Mouse (Mus musculus): ENCODE data around the gene Ankrd54. TPM values are rescaled to one million over a fixed set of nuclear protein-coding genes. Genes with fewer than 3 reads are reported as not detected.
A peak's percentile ranks its signal among the peaks of the same experiment; 100 is the strongest.

The Ankrd54 gene
- total and polyA plus RNA-seq, 3 experiments, result 21.8 to 38.6 (median 26.4) TPM

DNA sequence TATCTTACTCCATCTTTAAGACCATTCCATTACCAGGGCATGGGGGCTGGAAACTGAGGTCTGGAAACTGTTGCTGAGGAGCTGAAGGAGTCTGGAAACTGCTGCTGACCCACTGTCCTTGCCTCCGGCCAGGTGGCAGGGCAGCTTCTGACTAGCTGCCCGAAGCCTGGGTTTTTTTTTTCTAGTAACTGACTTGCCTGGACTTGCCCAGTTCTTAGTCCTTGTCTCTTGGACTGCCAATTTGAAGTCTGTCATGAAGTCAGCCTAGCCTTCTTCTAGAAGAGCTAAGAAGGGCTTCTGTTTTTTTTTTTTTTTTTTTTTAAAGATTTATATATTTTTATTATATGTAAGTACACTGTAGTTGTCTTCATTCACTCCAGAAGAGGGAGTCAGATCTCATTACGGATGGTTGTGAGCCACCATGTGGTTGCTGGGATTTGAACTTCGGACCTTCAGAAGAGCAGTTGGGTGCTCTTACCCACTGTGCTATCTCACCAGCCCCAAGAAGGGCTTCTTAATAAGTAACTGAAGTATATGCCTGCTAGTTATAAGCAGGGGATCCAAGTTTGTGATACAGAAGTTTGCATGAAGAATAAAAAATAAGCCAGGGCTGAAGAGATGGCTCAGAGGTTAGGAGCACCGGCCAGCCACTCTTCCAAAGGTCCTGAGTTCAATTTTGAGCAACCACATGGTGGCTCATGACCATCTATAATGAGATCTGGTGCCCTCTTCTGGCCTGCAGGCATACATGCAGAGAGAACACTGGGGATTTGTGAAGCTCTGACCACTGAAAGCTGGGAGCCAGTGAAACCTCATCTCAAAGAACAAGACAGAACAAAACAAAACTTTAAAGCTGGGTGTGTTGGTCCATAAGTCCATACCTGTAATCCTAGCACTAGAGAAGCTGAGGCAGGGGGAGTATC, 8.7 kb upstream of the Ankrd54 start:
- Histone ChIP-seq H3K4me1 (ENCODE audit: control insufficient read depth in 1 of 2, insufficient read depth in 2 of 2) (peaks cover 10 to 58% of the 10 kb centered on the region in 2 experiments), H3K27me3 (replicated peaks) (no peaks in the 10 kb centered on the region), H3K9ac (ENCODE audit: insufficient read depth, low read depth) (0 out of 2 replicates have a peak overlapping the region, but pooled peaks have one; percentile 36), H3K79me2 (replicated peaks; ENCODE audit: control insufficient read depth, extremely low read depth, insufficient read depth, poor library complexity, severe bottlenecking) (peaks cover 13% of the 10 kb centered on the region), H3K4me2 (ENCODE audit: insufficient read depth, low read depth, poor library complexity, severe bottlenecking) (no peak overlapping the region), H3K9me3 (replicated peaks; ENCODE audit: low read length) (peaks cover 7% of the 10 kb centered on the region), H3K27ac (ENCODE audit: insufficient read depth, low read depth) (peak overlapping the region; percentile 65; the same call in 1 of the 2 replicates), H3K4me3 (replicated peaks in 1 of 3; ENCODE audit: low read depth in 2 of 3, low read length in 2 of 3, poor library complexity in 1 of 3) (no peak overlapping the region), H3K36me3 (replicated peaks in 1 of 2; ENCODE audit: control insufficient read depth in 1 of 2, insufficient read depth in 1 of 2, low read length in 1 of 2) (peaks cover 0 to 3% of the 10 kb centered on the region in 2 experiments)
- TF ChIP-seq E2F4 (IDR thresholded peaks at IDR 0.05; ENCODE audit: insufficient replicate concordance, low read depth, low read length) (no peak), SMC3 (IDR thresholded peaks at IDR 0.05; ENCODE audit: low read depth, low read length) (peak; percentile 78), ZC3H11A (IDR thresholded peaks at IDR 0.05; ENCODE audit: low read depth, low read length) (no peak), CHD2 (IDR thresholded peaks at IDR 0.05; ENCODE audit: low read length) (peak; percentile 35; the same call in 1 of the 2 replicates), ZNF384 (IDR thresholded peaks at IDR 0.05; ENCODE audit: low read depth, low read length) (peak; percentile 96), MYC (IDR thresholded peaks at IDR 0.05; ENCODE audit: low read depth, low read length) (peak; percentile 98), JUND (conservative IDR thresholded peaks at IDR 0.05; ENCODE audit: low read depth, low read length) (peak; percentile 28; the same call in 1 of the 2 replicates), NRF1 (IDR thresholded peaks at IDR 0.05; ENCODE audit: low read depth, low read length) (no peak), MAX (IDR thresholded peaks at IDR 0.05; ENCODE audit: low read length) (peak; percentile 79), GABPA (IDR thresholded peaks at IDR 0.05; ENCODE audit: insufficient replicate concordance, low read depth, low read length) (no peak), TCF12 (IDR thresholded peaks at IDR 0.05; ENCODE audit: low read depth, low read length) (peak; percentile 81; the same call in 1 of the 2 replicates), UBTF (IDR thresholded peaks at IDR 0.05; ENCODE audit: low read depth, low read length) (0 out of 2 replicates have a peak, but pooled peaks have one; percentile 33), RAD21 (IDR thresholded peaks at IDR 0.05; ENCODE audit: low read depth, low read length) (peak; percentile 73), IRF4 (IDR thresholded peaks at IDR 0.05; ENCODE audit: low read depth, low read length) (peak; percentile 68; the same call in 1 of the 2 replicates), NELFE (IDR thresholded peaks at IDR 0.05; ENCODE audit: low read depth, low read length) (no peak), ZKSCAN1 (IDR thresholded peaks at IDR 0.05; ENCODE audit: borderline replicate concordance, low read depth, low read length) (no peak), ELF1 (IDR thresholded peaks at IDR 0.05; ENCODE audit: low read depth, low read length) (0 out of 2 replicates have a peak, but pooled peaks have one; percentile 28), CTCF (conservative IDR thresholded peaks at IDR 0.05 in 1 of 2, IDR thresholded peaks at IDR 0.05 in 1 of 2; ENCODE audit: low read depth in 2 of 2, low read length in 2 of 2) (peak; percentile 38 to 93; a peak in 3 of 4 replicates), EP300 (IDR thresholded peaks at IDR 0.05; ENCODE audit: low read length) (peak; percentile 61; the same call in 1 of the 2 replicates), CHD1 (IDR thresholded peaks at IDR 0.05; ENCODE audit: low read depth, low read length) (peak; percentile 99), SIN3A (IDR thresholded peaks at IDR 0.05; ENCODE audit: low read length) (0 out of 2 replicates have a peak, but pooled peaks have one; percentile 61), TBP (conservative IDR thresholded peaks at IDR 0.05; ENCODE audit: low read depth, low read length) (peak; percentile 59; the same call in 1 of the 2 replicates), MAZ (IDR thresholded peaks at IDR 0.05; ENCODE audit: low read depth, low read length) (no peak; the same call in 1 of the 2 replicates), MEF2A (IDR thresholded peaks at IDR 0.05; ENCODE audit: borderline replicate concordance, low read depth, low read length) (peak; percentile 53; the same call in 1 of the 2 replicates), POLR2A (IDR thresholded peaks at IDR 0.05; ENCODE audit: low read depth, low read length) (peak; percentile 41; the same call in 1 of the 2 replicates)
- dilution Hi-C loops (cut with MboI; ENCODE audit: extremely low pct_ligation_motif_present, extremely low pct_unique_long_range_greater_than_20kb, low sequenced_read_pairs), result no loop called here
- in situ Hi-C loops (cut with MboI; ENCODE audit: low pct_ligation_motif_present, low pct_unique_long_range_greater_than_20kb, low sequenced_read_pairs), result loop anchor here (5.0 kb wide), 1 partner anchor 34 kb away; no protein-coding TSS in a partner anchor
- peak; percentile 50 for DNase-seq (ENCODE audit: extremely low read depth)
